Mouse (Mus musculus) MEL (cell line): ENCODE results near the gene Smtn. TPM values are rescaled to one million over a fixed set of nuclear protein-coding genes. Genes with fewer than 3 reads are reported as not detected.
A peak's percentile ranks its signal among the peaks of the same experiment; 100 is the strongest.

Experiments
- DNase-seq: peaks from one replicate; pipeline ENCODE4 v3.0.0; 2011; ENCODE audit warnings: low read depth, low spot score
- H3K27ac ChIP-seq: 2 replicates; pipeline ENCODE4 v1.5.1; 2012; ENCODE audit warnings: low read depth, mild to moderate bottlenecking, control low read depth, low read length, moderate library complexity; ENCODE audit not compliant: control insufficient read depth
- H3K27me3 ChIP-seq, 2 experiments: fragments of 150-350 bp in 1 of 2; sonication (generic) in 1 of 2; 2 replicates each; pipeline ENCODE4 v1.6.1; 2012; ENCODE audit warnings: low read length in 2 of 2, mild to moderate bottlenecking in 2 of 2, improper control_type of control experiment in 1 of 2, moderate library complexity in 1 of 2; ENCODE audit not compliant: insufficient read depth in 2 of 2, control insufficient read depth in 1 of 2
- H3K36me3 ChIP-seq, 2 experiments: 2 replicates each; pipeline ENCODE4 v1.6.1; 2012 to 2014; ENCODE audit warnings: low read length in 2 of 2, improper control_type of control experiment in 1 of 2, inconsistent platforms in 1 of 2, mild to moderate bottlenecking in 1 of 2; ENCODE audit not compliant: insufficient read depth in 2 of 2, control insufficient read depth in 1 of 2
- H3K4me1 ChIP-seq, 2 experiments: fragments of 150-350 bp in 1 of 2; sonication (generic) in 1 of 2; 2 replicates each; pipeline ENCODE4 v1.6.1; 2012; ENCODE audit warnings: low read length in 2 of 2, improper control_type of control experiment in 1 of 2, mild to moderate bottlenecking in 1 of 2; ENCODE audit not compliant: insufficient read depth in 2 of 2, control insufficient read depth in 1 of 2
- H3K4me3 ChIP-seq, 2 experiments: fragments of 150-350 bp in 1 of 2; sonication (generic) in 1 of 2; 2 replicates each; pipeline ENCODE4 v1.5.1; 2012; ENCODE audit warnings: low read depth in 2 of 2, low read length in 2 of 2, mild to moderate bottlenecking in 2 of 2, moderate library complexity in 2 of 2, control low read depth in 1 of 2, improper control_type of control experiment in 1 of 2; ENCODE audit not compliant: control insufficient read depth in 1 of 2, insufficient read depth in 1 of 2
- H3K79me2 ChIP-seq: 2 replicates; pipeline ENCODE4 v1.6.1; 2012; ENCODE audit warnings: mild to moderate bottlenecking, low read length, moderate library complexity; ENCODE audit not compliant: control insufficient read depth, poor library complexity, insufficient read depth
- H3K9ac ChIP-seq: 2 replicates; pipeline ENCODE4 v1.6.1; 2012; ENCODE audit warnings: low read depth, mild to moderate bottlenecking, control low read depth, low read length, moderate library complexity; ENCODE audit not compliant: control insufficient read depth, poor library complexity, severe bottlenecking
- H3K9me3 ChIP-seq: fragments of 150-350 bp; sonication (generic); replicated peaks from 2 replicates; pipeline ENCODE4 v1.6.1; 2012; ENCODE audit warnings: mild to moderate bottlenecking, low read length, improper control_type of control experiment, moderate library complexity; ENCODE audit not compliant: insufficient read depth
- CHD1 ChIP-seq: IDR thresholded peaks from 2 replicates; pipeline ENCODE4 v1.6.1; 2012; ENCODE audit warnings: low read depth, mild to moderate bottlenecking, inconsistent platforms, low read length, improper control_type of control experiment
- ELF1 ChIP-seq: IDR thresholded peaks from 2 replicates; pipeline ENCODE4 v1.6.1; 2014; ENCODE audit warnings: low read depth, mild to moderate bottlenecking, inconsistent platforms, low read length, improper control_type of control experiment, moderate library complexity
- ETS1 ChIP-seq: IDR thresholded peaks from 2 replicates; pipeline ENCODE4 v1.6.1; 2012; ENCODE audit warnings: low read depth, mild to moderate bottlenecking, inconsistent platforms, low read length, improper control_type of control experiment, moderate library complexity
- GATA1 ChIP-seq: IDR thresholded peaks from 2 replicates; pipeline ENCODE4 v1.6.1; 2011; ENCODE audit warnings: low read depth, low read length, improper control_type of control experiment
- KAT2A ChIP-seq: conservative IDR thresholded peaks from 2 replicates; pipeline ENCODE4 v1.6.1; 2012; ENCODE audit warnings: low read depth, low read length, improper control_type of control experiment, inconsistent platforms
- MAFK ChIP-seq: IDR thresholded peaks from 2 replicates; pipeline ENCODE4 v1.6.1; 2011; ENCODE audit warnings: low read depth, mild to moderate bottlenecking, low read length, improper control_type of control experiment, borderline replicate concordance
- MEF2A ChIP-seq: IDR thresholded peaks from 2 replicates; pipeline ENCODE4 v1.6.1; 2014; ENCODE audit warnings: low read depth, mild to moderate bottlenecking, inconsistent platforms, low read length, improper control_type of control experiment; ENCODE audit not compliant: poor library complexity, insufficient replicate concordance, severe bottlenecking; ENCODE audit errors: extremely low read depth
- MXI1 ChIP-seq: IDR thresholded peaks from 2 replicates; pipeline ENCODE4 v1.6.1; 2011; ENCODE audit warnings: mild to moderate bottlenecking, low read depth, low read length, improper control_type of control experiment
- MYB ChIP-seq: IDR thresholded peaks from 2 replicates; pipeline ENCODE4 v1.6.1; 2011; ENCODE audit warnings: mild to moderate bottlenecking, low read depth, low read length, improper control_type of control experiment
- POLR2A ChIP-seq, 2 experiments: IDR thresholded peaks; 2 replicates each; pipeline ENCODE4 v1.6.1; 2011 to 2012; ENCODE audit warnings: low read length in 2 of 2, mild to moderate bottlenecking in 2 of 2, control low read depth in 1 of 2, improper control_type of control experiment in 1 of 2, low read depth in 1 of 2, moderate library complexity in 1 of 2; ENCODE audit not compliant: control insufficient read depth in 1 of 2, insufficient read depth in 1 of 2, poor library complexity in 1 of 2
- POLR2AphosphoS2 ChIP-seq: IDR thresholded peaks from 2 replicates; pipeline ENCODE4 v1.6.1; 2011; ENCODE audit warnings: low read length, improper control_type of control experiment
- POLR2AphosphoS5 ChIP-seq: IDR thresholded peaks from 2 replicates; pipeline ENCODE4 v1.6.1; 2012; ENCODE audit warnings: low read depth, borderline replicate concordance, mild to moderate bottlenecking, inconsistent platforms, low read length, moderate library complexity, mixed read lengths
- RAD21 ChIP-seq: IDR thresholded peaks from 2 replicates; pipeline ENCODE4 v1.6.1; 2011; ENCODE audit warnings: mild to moderate bottlenecking, low read depth, low read length, improper control_type of control experiment
- SMC3 ChIP-seq: IDR thresholded peaks from 2 replicates; pipeline ENCODE4 v1.6.1; 2011; ENCODE audit warnings: low read depth, low read length, improper control_type of control experiment
- TBP ChIP-seq: IDR thresholded peaks from 2 replicates; pipeline ENCODE4 v1.8.0; 2011; ENCODE audit warnings: low read depth, low read length, improper control_type of control experiment
- USF2 ChIP-seq, 2 experiments: IDR thresholded peaks; 2 replicates each; pipeline ENCODE4 v1.6.1; 2011 to 2012; ENCODE audit warnings: improper control_type of control experiment in 2 of 2, low read length in 2 of 2, borderline replicate concordance in 1 of 2, inconsistent platforms in 1 of 2, low read depth in 1 of 2, mild to moderate bottlenecking in 1 of 2; ENCODE audit not compliant: insufficient read depth in 1 of 2
- ZNF384 ChIP-seq: IDR thresholded peaks from 2 replicates; pipeline ENCODE4 v1.6.1; 2012; ENCODE audit warnings: low read depth, mild to moderate bottlenecking, inconsistent platforms, low read length, improper control_type of control experiment
- polyA plus RNA-seq, 2 experiments: library from polyadenylated mRNA; stranded (reverse) in 1 of 2; unstranded in 1 of 2; fragments of >175 nt in 1 of 2; fragments of >200 nt in 1 of 2; gene quantifications; 2 replicates each; pipeline versions ENCODE4 v1.2.1 to v1.2.4; 2012; ENCODE audit warnings: low replicate concordance in 2 of 2, low read depth in 1 of 2; ENCODE audit not compliant: insufficient read length in 2 of 2, insufficient read depth in 1 of 2, missing spikeins in 1 of 2
- total RNA-seq: library from RNA; depleted of rRNA; stranded (reverse); fragments of 300-350 nt; gene quantifications from 2 replicates; pipeline ENCODE4 v1.2.3, GENCODE M21; 2012

The Smtn gene
- total and polyA plus RNA-seq, 3 experiments: 203 to 370 TPM; not detected in 1

GRCm38 (mm10) chr11:3587350-3587749, 46.9 kb upstream of the Smtn start (continued):
- TF ChIP-seq POLR2A (IDR thresholded peaks at IDR 0.05; ENCODE audit: control insufficient read depth in 1 of 2, insufficient read depth in 1 of 2, low read depth in 1 of 2, low read length in 2 of 2, poor library complexity in 1 of 2) (0 out of 4 replicates have a peak, but pooled peaks of 1 of the 2 experiments have one; percentile 9), MAFK (no peak; the same call in 1 of the 2 replicates), GATA1 (no peak; the same call in 1 of the 2 replicates), MYB (0 out of 2 replicates have a peak, but pooled peaks have one; percentile 41), SMC3 (no peak), ELF1 (peak; percentile 35; the same call in 1 of the 2 replicates), POLR2AphosphoS5 (no peak), CHD1 (no peak), RAD21 (no peak), USF2 (IDR thresholded peaks at IDR 0.05; ENCODE audit: borderline replicate concordance in 1 of 2, insufficient read depth in 1 of 2, low read depth in 1 of 2, low read length in 2 of 2) (no peak), MEF2A (peak; percentile 76; the same call in 1 of the 2 replicates), POLR2AphosphoS2 (no peak; the same call in none of the 2 replicates), TBP (no peak), KAT2A (peak; percentile 57), ZNF384 (no peak)
- TF ChIP-seq, all 39 proteins: peak for 14

- Histone ChIP-seq H3K4me1 (peaks cover 23 to 41% of the 10 kb centered on the region in 2 experiments; a peak in 3 of 4 replicates), H3K9me3 (no peaks in the 10 kb centered on the region), H3K79me2 (no peaks in the 10 kb centered on the region), H3K9ac (no peak overlapping the region), H3K4me3 (no peak overlapping the region), H3K27me3 (no peaks in the 10 kb centered on the region), H3K27ac (no peak overlapping the region; the same call in 1 of the 2 replicates), H3K36me3 (peaks cover 0 to 20% of the 10 kb centered on the region in 2 experiments; a peak in 2 of 4 replicates)
- DNase-seq: no peak
- no peak for TF ChIP-seq POLR2AphosphoS2
- peak; percentile 30; the same call in 1 of the 2 replicates for TF ChIP-seq ETS1
- no peak for TF ChIP-seq POLR2AphosphoS5
These were observed 45.7 kb upstream of the Smtn start for GRCm38 (mm10) chr11:3585983-3586618.

GRCm38 (mm10) chr11:3583127-3583526, 42.7 kb upstream of the Smtn start:
- Histone ChIP-seq H3K4me3 (no peak overlapping the region), H3K4me1 (peaks cover 9 to 18% of the 10 kb centered on the region in 2 experiments; a peak in 3 of 4 replicates), H3K27ac (no peak overlapping the region), H3K27me3 (no peaks in the 10 kb centered on the region), H3K9me3 (no peaks in the 10 kb centered on the region), H3K9ac (no peak overlapping the region), H3K36me3 (peaks cover 0 to 10% of the 10 kb centered on the region in 2 experiments; a peak in 2 of 4 replicates), H3K79me2 (no peaks in the 10 kb centered on the region)
- DNase-seq: no peak
- TF ChIP-seq POLR2AphosphoS2 (no peak), MEF2A (no peak), POLR2AphosphoS5 (no peak), MYB (no peak), MXI1 (no peak), TBP (no peak)
